In genomic region chr1:153599302-153600045, GRCm38 (mm10) we compare ENCODE assay signal across 13 mouse cellular contexts. TPM values are rescaled to one million over a fixed set of nuclear protein-coding genes. Genes with fewer than 3 reads are reported as not detected.
DNase-seq lines count a peak whose midpoint lies in the region; ATAC-seq lines count a peak whose summit lies in the region.
"Had no signal": no experiment of that assay in that cellular context is flagged by ENCODE, and none has a peak within 500 bp of the region (broad histone marks: within the 10 kb centered on the region; RNA-seq: fewer than 3 reads in every experiment).

No protein-coding gene starts in this region.

- DNase-seq in forebrain, embryonic 10.5 days (ENCODE audit: extremely low spot score, low spot score), result no peak
- DNase-seq in forebrain, embryonic 11.5 days (ENCODE audit: low spot score), result no peak
- no peak for DNase-seq in kidney, postnatal 25 days
- no peak for DNase-seq in right cerebral cortex, adult 2 months (ENCODE audit: low spot score in 2 of 2)
- DNase-seq in right cerebral cortex, postnatal 25 days, result no peak
- DNase-seq: gastrocnemius, postnatal 25 days; right cerebral cortex, postnatal 14 days had no signal

- H3K27me3 ChIP-seq in forebrain, embryonic 10.5 days (ENCODE audit: poor library complexity, severe bottlenecking), result no peaks in the 10 kb centered on the region
- no peaks in the 10 kb centered on the region for H3K27me3 ChIP-seq in forebrain, embryonic 11.5 days (ENCODE audit: control insufficient read depth, insufficient read depth, low read length)
- H3K27me3 ChIP-seq in kidney, embryonic 14.5 days (ENCODE audit: control insufficient read depth, insufficient read depth, low read length), result no peaks in the 10 kb centered on the region
- no peaks in the 10 kb centered on the region for H3K27me3 ChIP-seq in kidney, embryonic 15.5 days
- H3K27me3 ChIP-seq in neural tube, embryonic 15.5 days (replicated peaks), result no peaks in the 10 kb centered on the region
- H3K27me3 ChIP-seq: embryonic facial prominence, embryonic 12.5 days; liver, embryonic 12.5 days had no signal

- WGBS in forebrain, embryonic 10.5 days, result 67% methylated on average over 9 of the region's 9 CpGs
- 59% methylated on average over 9 of the region's 9 CpGs for WGBS in forebrain, embryonic 11.5 days
- WGBS in kidney, embryonic 14.5 days, result 10% methylated on average over 9 of the region's 9 CpGs
- 14% methylated on average over 9 of the region's 9 CpGs for WGBS in kidney, embryonic 15.5 days
- 38% methylated on average over 9 of the region's 9 CpGs for WGBS in neural tube, embryonic 15.5 days

- H3K4me2 ChIP-seq in forebrain, embryonic 11.5 days (ENCODE audit: low read depth, low read length, severe bottlenecking), result no peak overlapping the region
- peak overlapping the region; percentile 6; the same call in 1 of the 2 replicates for H3K4me2 ChIP-seq in kidney, embryonic 14.5 days (replicated peaks; ENCODE audit: low read depth, low read length)
- 0 out of 2 replicates have a peak overlapping the region, but pooled peaks have one; percentile 0 for H3K4me2 ChIP-seq in kidney, embryonic 15.5 days
- H3K4me2 ChIP-seq in neural tube, embryonic 15.5 days, result 0 out of 2 replicates have a peak overlapping the region, but pooled peaks have one; percentile 2
- H3K4me2 ChIP-seq: embryonic facial prominence, embryonic 12.5 days; liver, embryonic 12.5 days had no signal

- no peak overlapping the region for H3K9ac ChIP-seq in forebrain, embryonic 11.5 days (ENCODE audit: low read length)
- no peak overlapping the region for H3K9ac ChIP-seq in kidney, embryonic 14.5 days (ENCODE audit: low read depth, low read length)
- H3K9ac ChIP-seq in kidney, embryonic 15.5 days, result no peak overlapping the region
- H3K9ac ChIP-seq in neural tube, embryonic 15.5 days (replicated peaks), result no peak overlapping the region
- H3K9ac ChIP-seq: embryonic facial prominence, embryonic 12.5 days; liver, embryonic 12.5 days had no signal

- no peaks in the 10 kb centered on the region for H3K9me3 ChIP-seq in forebrain, embryonic 10.5 days
- no peaks in the 10 kb centered on the region for H3K9me3 ChIP-seq in forebrain, embryonic 11.5 days (ENCODE audit: control insufficient read depth, low read length)
- no peaks in the 10 kb centered on the region for H3K9me3 ChIP-seq in kidney, embryonic 14.5 days (ENCODE audit: control insufficient read depth, low read length)
- no peaks in the 10 kb centered on the region for H3K9me3 ChIP-seq in kidney, embryonic 15.5 days (replicated peaks)
- H3K9me3 ChIP-seq in neural tube, embryonic 15.5 days (replicated peaks), result no peaks in the 10 kb centered on the region
- H3K9me3 ChIP-seq: embryonic facial prominence, embryonic 12.5 days; liver, embryonic 12.5 days had no signal

- peaks cover 20% of the 10 kb centered on the region for H3K4me1 ChIP-seq in forebrain, embryonic 10.5 days
- peaks cover 4% of the 10 kb centered on the region; the same call in 1 of the 2 replicates for H3K4me1 ChIP-seq in forebrain, embryonic 11.5 days (replicated peaks; ENCODE audit: control insufficient read depth, insufficient read depth, low read length)
- peaks cover 7% of the 10 kb centered on the region; the same call in 1 of the 2 replicates for H3K4me1 ChIP-seq in kidney, embryonic 14.5 days (ENCODE audit: control insufficient read depth, insufficient read depth, low read length)
- peaks cover 18% of the 10 kb centered on the region for H3K4me1 ChIP-seq in kidney, embryonic 15.5 days
- peaks cover 13% of the 10 kb centered on the region for H3K4me1 ChIP-seq in neural tube, embryonic 15.5 days
- H3K4me1 ChIP-seq: embryonic facial prominence, embryonic 12.5 days; liver, embryonic 12.5 days had no signal

- no peaks in the 10 kb centered on the region for H3K36me3 ChIP-seq in forebrain, embryonic 10.5 days (replicated peaks)
- H3K36me3 ChIP-seq in forebrain, embryonic 11.5 days (ENCODE audit: control insufficient read depth, insufficient read depth, low read length), result no peaks in the 10 kb centered on the region
- no peaks in the 10 kb centered on the region for H3K36me3 ChIP-seq in kidney, embryonic 14.5 days (ENCODE audit: control insufficient read depth, insufficient read depth, low read length)
- H3K36me3 ChIP-seq in kidney, embryonic 15.5 days, result no peaks in the 10 kb centered on the region
- H3K36me3 ChIP-seq in neural tube, embryonic 15.5 days, result no peaks in the 10 kb centered on the region
- H3K36me3 ChIP-seq: embryonic facial prominence, embryonic 12.5 days; liver, embryonic 12.5 days had no signal

- no peak overlapping the region for H3K4me3 ChIP-seq in forebrain, embryonic 10.5 days
- no peak overlapping the region for H3K4me3 ChIP-seq in forebrain, embryonic 11.5 days (ENCODE audit: low read depth, low read length)
- no peak overlapping the region for H3K4me3 ChIP-seq in kidney, embryonic 14.5 days (ENCODE audit: low read length)
- no peak overlapping the region for H3K4me3 ChIP-seq in kidney, embryonic 15.5 days (replicated peaks)
- no peak overlapping the region for H3K4me3 ChIP-seq in neural tube, embryonic 15.5 days (replicated peaks)
- H3K4me3 ChIP-seq: embryonic facial prominence, embryonic 12.5 days; liver, embryonic 12.5 days; myocyte had no signal

- H3K27ac ChIP-seq in forebrain, embryonic 10.5 days, result 0 out of 2 replicates have a peak overlapping the region, but pooled peaks have one; percentile 0
- no peak overlapping the region for H3K27ac ChIP-seq in forebrain, embryonic 11.5 days (ENCODE audit: low read depth, low read length)
- H3K27ac ChIP-seq in kidney, embryonic 14.5 days (ENCODE audit: low read depth, low read length), result peak overlapping the region; percentile 53; the same call in 1 of the 2 replicates
- H3K27ac ChIP-seq in kidney, embryonic 15.5 days, result peak overlapping the region; percentile 76
- H3K27ac ChIP-seq in neural tube, embryonic 15.5 days (replicated peaks), result peak overlapping the region; percentile 18; the same call in 1 of the 2 replicates
- H3K27ac ChIP-seq: embryonic facial prominence, embryonic 12.5 days; liver, embryonic 12.5 days had no signal

- no peak for ATAC-seq in forebrain, embryonic 11.5 days (replicated peaks; ENCODE audit: low FRiP score)
- peak; percentile 55; the same call in 1 of the 2 replicates for ATAC-seq in kidney, embryonic 14.5 days (ENCODE audit: low FRiP score, low TSS enrichment)
- peak; percentile 72 for ATAC-seq in kidney, embryonic 15.5 days (replicated peaks; ENCODE audit: low FRiP score)
- ATAC-seq in neural tube, embryonic 15.5 days (ENCODE audit: low FRiP score), result peak; percentile 51; the same call in 1 of the 2 replicates
- ATAC-seq: liver, embryonic 12.5 days had no signal

RNA-seq across cellular contexts. Expression of gene Npl, which starts 49.6 kb away (rescaled TPM):
- 13.3 and 13.5 TPM in 2 replicates for polyA plus RNA-seq in forebrain, embryonic 10.5 days (2016; fragmentation: Nextera tagmentation; extraction: Ambion mirVana)
- polyA plus RNA-seq in forebrain, embryonic 11.5 days (2014; fragmentation: Nextera tagmentation; extraction: Ambion mirVana), result 12.4 and 14.3 TPM in 2 replicates
- polyA plus RNA-seq in kidney, embryonic 14.5 days (2014; fragmentation: Nextera tagmentation; extraction: Ambion mirVana), result 17.8 and 21.3 TPM in 2 replicates
- polyA plus RNA-seq in kidney, embryonic 15.5 days (2015; fragmentation: Nextera tagmentation; extraction: Ambion mirVana), result 21.4 and 23.3 TPM in 2 replicates
- 14.4 and 16.9 TPM in 2 replicates for polyA plus RNA-seq in neural tube, embryonic 15.5 days (2015; fragmentation: Nextera tagmentation; extraction: Ambion mirVana)

RNA-seq across cellular contexts. Expression of gene Rgs8, which starts 53.4 kb away (rescaled TPM):
- polyA plus RNA-seq in forebrain, embryonic 10.5 days (2016; fragmentation: Nextera tagmentation; extraction: Ambion mirVana), result 9.1 and 9.6 TPM in 2 replicates
- 12.1 and 12.2 TPM in 2 replicates for polyA plus RNA-seq in forebrain, embryonic 11.5 days (2014; fragmentation: Nextera tagmentation; extraction: Ambion mirVana)
- polyA plus RNA-seq in kidney, embryonic 14.5 days (2014; fragmentation: Nextera tagmentation; extraction: Ambion mirVana), result 0.04 and 0.10 TPM in 2 replicates
- 0.10 and 0.14 TPM in 2 replicates for polyA plus RNA-seq in kidney, embryonic 15.5 days (2015; fragmentation: Nextera tagmentation; extraction: Ambion mirVana)
- polyA plus RNA-seq in neural tube, embryonic 15.5 days (2015; fragmentation: Nextera tagmentation; extraction: Ambion mirVana), result 11.2 and 13.4 TPM in 2 replicates
